Mouse (Mus musculus): Measurements from ENCODE around the gene Myo18b.

Myo18b gene

DNA sequence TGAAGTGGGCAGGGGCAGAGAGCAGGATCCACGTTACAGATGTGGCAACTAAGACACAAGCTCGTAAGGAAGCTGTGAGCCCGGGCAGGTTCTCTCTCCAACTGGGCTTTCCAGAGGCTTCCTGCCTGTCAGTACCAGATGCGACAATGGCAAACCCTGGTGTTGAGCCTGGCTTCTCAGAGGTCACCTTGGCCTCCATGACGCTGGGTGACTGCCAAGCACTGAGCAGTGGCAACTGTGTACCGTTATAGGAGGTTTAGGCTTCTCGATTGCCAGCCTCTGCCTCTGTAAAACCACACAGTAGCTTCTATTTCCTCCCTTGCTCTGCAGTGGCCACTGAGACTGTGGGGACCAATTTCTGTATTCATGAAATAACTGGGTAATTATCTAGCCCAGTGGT lies 81.1 kb downstream of the Myo18b start:
- DNase-seq (ENCODE audit: extremely low spot score), result no peak

DNA sequence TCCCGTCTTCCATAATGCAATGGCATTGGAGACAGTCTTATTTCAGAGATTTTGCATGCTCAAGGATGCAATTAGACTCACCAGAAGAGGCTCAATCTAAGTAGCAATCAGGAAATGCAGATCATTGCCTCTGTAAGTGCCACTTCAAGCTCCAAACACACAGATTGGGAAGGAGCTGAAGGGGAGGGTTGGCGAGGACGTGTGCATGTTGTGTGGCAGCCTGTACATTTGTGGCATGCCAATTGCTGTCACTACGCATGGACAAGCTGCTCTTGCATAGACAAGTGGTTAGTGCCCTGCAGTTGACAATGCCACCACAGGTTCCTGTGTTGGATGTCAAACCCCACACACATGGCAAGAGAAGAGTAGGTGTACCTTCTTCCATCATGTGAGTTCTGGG lies 88.5 kb downstream of the Myo18b start:
- DNase-seq (ENCODE audit: extremely low spot score), result no peak

GRCm38 (mm10) chr5:112796086-112796485 lies 100.1 kb downstream of the Myo18b start:
- no peak for DNase-seq (ENCODE audit: extremely low spot score)

DNA sequence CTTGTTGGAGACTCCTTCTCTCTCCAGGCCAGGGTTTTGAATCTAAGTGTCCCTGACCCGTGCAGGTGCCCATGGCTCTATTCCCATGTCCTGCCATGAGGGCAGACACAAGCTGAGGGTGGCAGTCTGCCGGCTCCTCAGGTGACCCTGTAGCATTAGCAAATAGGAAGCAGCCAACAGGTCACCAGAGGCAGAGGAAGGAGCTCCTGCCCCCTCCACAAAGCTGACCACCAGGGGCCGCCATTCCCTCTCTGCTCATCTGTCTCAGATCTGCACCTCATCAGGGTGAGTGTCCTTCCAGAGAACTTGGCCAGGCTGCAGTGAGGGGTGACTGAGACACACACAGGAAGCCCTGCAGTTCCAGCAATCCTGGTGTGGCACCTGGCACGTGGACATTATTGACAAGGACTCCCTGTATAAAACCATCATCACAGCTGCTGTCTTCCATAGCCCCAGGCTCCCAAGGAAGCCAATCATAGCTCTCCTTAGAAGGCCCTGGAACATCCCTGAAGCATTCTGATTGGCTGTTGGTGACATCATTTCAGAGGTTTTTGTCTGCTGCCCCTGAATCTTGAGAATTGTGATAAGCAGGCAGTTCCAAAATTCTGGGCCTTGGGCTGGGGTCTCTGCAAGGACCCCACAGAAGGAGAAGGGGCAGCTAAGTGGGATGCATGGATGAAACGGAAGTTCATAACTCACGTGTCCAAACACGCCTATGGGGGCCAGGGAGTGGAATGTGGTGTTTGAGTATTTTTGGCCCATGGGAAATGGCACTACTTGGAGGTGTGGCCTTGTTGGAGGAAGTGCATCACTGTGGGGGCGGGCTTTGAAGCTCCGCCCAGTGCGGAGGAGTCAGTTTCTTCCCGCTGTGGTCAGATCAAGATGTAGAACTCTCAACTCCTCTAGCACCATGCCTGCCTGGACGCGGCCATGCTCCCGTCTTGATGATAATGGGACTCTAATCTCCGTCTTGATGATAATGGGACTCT lies 104.1 kb downstream of the Myo18b start:
- no peak for DNase-seq (ENCODE audit: extremely low spot score)

DNA sequence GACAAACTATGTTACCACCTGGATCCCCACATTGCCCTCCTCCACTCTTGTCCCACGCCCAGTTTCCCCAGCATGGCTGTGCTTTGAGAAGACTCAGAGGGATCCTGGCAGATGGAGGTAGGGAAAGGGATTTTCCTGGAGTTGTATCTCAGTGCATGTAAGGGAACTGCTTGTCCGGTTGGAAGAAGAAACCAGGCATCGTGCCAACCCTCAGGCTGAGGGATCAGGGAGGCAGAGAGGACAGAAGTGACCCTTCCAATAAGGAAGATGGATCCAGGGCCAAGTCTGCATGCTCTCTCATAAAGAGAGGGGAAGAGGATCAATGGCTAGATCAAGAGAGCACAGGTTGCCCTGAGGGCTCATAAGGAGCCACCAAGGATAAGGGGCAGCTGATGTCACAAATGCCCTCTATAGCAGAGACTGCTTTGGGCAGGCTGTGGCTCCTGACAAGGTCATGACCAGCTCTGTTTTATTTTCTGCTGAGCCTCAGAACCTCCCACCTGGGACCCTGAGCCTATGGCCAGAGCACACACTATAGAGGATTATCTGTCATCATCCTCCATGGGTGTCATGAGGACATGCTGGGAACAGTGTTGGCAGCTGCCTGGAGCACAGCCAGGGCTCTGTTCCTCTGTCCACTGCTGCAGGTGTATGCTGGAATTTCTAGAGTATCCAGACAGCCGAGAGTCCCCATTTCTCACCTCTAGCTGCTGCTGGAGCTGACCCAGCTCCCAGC lies 105.6 kb downstream of the Myo18b start:
- no peak for DNase-seq (ENCODE audit: extremely low spot score)

DNA sequence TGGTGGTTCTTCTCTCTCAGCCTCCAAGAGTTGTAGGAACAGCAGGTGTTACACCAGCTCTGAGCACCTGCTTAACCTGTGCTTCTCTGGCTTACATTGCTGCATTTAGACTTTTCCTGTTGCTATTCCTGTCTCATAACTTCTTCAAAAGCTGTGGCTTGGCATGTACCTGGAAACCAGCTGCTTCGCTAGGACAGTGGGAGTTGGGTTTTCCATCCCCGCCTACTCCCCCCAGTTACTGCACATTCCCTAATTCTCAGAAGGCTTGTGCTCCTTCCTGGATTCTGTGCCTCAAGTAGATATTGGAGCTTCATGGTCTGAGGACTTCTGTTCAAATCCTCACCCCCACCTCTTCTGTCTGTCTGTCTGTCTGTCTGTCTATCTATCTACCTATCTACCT lies 107.7 kb downstream of the Myo18b start:
- DNase-seq (ENCODE audit: extremely low spot score), result no peak

DNA sequence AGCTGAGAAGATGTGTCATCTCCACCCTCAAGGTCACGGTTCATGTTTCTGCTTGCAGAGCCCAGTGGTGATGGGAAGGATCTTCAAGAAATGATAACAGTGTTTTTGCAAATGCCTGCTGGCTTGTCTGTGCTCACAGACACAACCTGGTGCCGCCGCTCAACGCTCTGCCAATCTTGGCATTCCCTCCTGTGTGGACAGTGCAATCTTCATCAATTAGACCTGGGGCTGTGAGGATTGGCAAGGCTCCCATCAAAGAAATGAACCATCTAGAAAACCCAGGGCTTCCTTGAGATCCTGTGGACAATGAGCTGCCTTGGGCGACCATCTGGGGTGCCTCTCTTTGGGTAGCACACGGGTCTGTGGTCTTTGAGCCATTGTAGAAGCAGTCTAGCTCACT lies 109.4 kb downstream of the Myo18b start:
- no peak for DNase-seq (ENCODE audit: extremely low spot score)

- DNase-seq (ENCODE audit: extremely low spot score), result no peak
These were observed 110.1 kb downstream of the Myo18b start for GRCm38 (mm10) chr5:112786031-112786430.

GRCm38 (mm10) chr5:112781719-112782118 lies 114.4 kb downstream of the Myo18b start:
- no peak for DNase-seq (ENCODE audit: extremely low spot score)

GRCm38 (mm10) chr5:112781231-112781630 lies 114.9 kb downstream of the Myo18b start:
- no peak for DNase-seq (ENCODE audit: extremely low spot score)

- DNase-seq (ENCODE audit: extremely low spot score), result no peak
These were observed 115.8 kb downstream of the Myo18b start for GRCm38 (mm10) chr5:112780383-112780782.

- DNase-seq (ENCODE audit: extremely low spot score), result no peak
These were observed 119.3 kb downstream of the Myo18b start for GRCm38 (mm10) chr5:112776781-112777405.

DNA sequence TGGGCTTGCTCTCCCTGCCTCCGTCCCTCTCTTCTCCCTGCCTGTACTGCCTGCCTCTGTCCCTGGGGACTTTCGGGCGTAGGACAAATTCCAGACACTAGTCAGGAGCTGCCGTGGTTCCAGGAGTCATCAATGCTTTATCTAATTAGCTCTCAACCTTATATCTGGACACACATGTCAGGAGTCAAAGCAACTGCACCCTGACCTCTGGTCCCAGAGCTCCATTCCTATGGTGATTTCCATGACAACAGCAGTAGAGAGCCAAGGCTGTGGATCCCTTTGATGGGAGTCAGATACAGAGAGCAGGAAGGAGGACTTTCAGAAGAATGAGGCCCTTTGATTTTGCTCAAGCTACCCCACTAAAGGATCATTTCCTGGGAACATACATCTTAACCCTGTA lies 122.7 kb downstream of the Myo18b start:
- peak; percentile 28 for DNase-seq (ENCODE audit: extremely low spot score)

- DNase-seq (ENCODE audit: extremely low spot score), result no peak
These were observed 124.7 kb downstream of the Myo18b start for GRCm38 (mm10) chr5:112771376-112771901.

GRCm38 (mm10) chr5:112769721-112770119 lies 126.4 kb downstream of the Myo18b start:
- DNase-seq (ENCODE audit: extremely low spot score), result peak; percentile 44

DNA sequence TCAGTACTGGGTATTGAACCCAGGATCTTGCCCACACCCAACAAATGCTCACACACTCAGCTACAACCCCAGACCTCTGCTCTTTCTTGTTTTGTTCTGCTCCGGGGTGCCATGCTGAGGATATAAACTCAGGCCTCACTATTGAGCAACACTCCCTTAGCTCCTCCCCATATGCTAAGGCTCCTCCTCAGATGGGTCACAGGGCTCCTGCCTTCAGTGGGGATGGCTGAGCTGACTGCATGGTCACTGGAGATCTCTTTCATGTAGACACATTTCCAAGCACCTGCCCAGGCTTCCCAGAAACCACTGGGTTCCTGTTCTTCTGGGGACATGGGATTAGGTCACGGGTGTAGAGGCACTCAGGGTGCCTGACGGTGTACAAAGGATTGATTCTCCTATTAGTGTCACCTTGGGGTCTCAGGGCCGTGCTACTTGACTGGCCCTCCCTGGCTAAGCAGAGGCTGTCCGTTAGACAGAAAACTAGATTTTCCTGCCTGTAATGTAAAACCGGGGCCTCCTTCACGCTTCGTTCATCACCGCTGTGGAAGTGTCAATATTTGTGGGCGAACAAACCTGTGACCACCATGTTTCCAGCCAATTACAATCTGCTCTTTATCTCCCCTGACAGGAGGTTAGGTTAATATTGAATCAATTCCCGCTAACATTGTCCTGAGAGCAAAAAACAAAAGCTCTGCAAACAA lies 127.0 kb downstream of the Myo18b start:
- DNase-seq (ENCODE audit: extremely low spot score), result peak; percentile 8

DNA sequence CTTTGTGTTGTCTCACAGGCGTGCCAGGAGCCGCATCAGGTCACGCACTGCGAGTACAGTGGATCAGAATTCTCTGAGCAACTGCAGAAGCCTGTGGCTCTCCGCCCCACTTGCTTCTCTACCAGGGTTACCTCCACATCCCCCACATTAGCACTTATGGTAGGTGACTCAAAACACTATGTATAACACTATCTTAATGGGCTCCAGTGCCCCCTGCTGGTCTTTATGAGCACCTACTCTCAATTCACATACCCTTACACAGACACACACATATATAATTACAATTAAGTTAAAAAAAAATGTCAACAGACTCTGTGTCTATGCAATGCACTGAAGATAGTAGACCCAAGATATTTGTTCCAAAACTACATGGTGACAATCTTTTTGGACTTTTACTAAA lies 127.6 kb downstream of the Myo18b start:
- DNase-seq (ENCODE audit: extremely low spot score), result no peak

GRCm38 (mm10) chr5:112761415-112762075 lies 134.6 kb downstream of the Myo18b start:
- no peak for DNase-seq (ENCODE audit: extremely low spot score)

DNA sequence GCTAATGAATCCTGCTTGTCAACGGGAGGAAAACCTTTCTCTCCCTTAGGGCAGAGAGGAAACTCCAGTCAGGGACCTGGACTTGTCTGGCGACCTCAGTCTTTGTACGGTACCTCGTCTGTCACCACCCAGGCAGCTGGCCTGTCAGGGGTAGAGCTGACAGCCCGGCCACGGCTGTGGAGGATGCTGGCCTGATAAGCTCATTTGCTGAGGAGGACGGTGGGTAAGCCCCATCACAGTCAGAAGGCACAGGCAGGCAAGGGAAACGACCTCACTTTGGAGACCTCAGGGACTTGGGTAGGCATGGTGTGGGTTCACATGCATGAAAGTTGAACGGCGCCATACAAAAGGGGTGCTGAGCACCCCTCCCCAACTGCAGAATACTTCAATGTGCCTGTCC lies 140.6 kb downstream of the Myo18b start:
- DNase-seq (ENCODE audit: extremely low spot score), result no peak

DNA sequence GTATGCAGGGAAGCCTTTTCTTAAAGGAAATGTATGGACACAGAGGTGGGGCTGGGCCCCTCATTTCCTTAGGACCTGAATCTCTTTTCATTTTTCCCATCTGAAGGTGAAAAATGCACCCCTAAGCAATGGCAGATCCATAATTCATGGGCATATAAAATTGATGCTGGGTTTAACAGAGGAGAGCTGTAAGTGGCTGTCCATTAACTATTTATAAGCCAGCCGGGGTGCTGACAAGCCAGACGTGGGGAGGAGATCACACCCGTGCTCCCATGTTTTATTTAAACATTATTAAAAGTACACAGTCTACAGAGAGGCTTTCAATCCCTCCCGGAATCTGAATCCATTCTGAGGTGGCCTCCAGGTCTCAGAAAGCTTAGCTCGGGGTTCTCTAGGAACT lies 146.5 kb downstream of the Myo18b start:
- no peak for DNase-seq (ENCODE audit: extremely low spot score)

All from embryo, embryonic 9.5 days (tissue).